Mouse (Mus musculus): ENCODE measurements around the gene Sh3pxd2b.

GRCm38 (mm10) chr11:32393095-32393494 lies 45.5 kb downstream of the Sh3pxd2b start:
- TF ChIP-seq MYOG (IDR thresholded peaks at IDR 0.05; ENCODE audit: control insufficient read depth, extremely low read depth, insufficient read length), result no peak
- no peak for TF ChIP-seq CTCF (IDR thresholded peaks at IDR 0.05; ENCODE audit: control insufficient read depth, insufficient read depth, insufficient read length)
- no peak for TF ChIP-seq CEBPB (IDR thresholded peaks at IDR 0.05; ENCODE audit: low read depth)
- no peak for TF ChIP-seq USF1 (IDR thresholded peaks at IDR 0.05; ENCODE audit: low read depth)
- TF ChIP-seq MYOD1 (IDR thresholded peaks at IDR 0.05; ENCODE audit: control insufficient read depth, insufficient read length, low read depth), result no peak

All from C2C12 (cell line).